22 mouse cellular contexts compared by ENCODE assay signal in the genomic region with DNA sequence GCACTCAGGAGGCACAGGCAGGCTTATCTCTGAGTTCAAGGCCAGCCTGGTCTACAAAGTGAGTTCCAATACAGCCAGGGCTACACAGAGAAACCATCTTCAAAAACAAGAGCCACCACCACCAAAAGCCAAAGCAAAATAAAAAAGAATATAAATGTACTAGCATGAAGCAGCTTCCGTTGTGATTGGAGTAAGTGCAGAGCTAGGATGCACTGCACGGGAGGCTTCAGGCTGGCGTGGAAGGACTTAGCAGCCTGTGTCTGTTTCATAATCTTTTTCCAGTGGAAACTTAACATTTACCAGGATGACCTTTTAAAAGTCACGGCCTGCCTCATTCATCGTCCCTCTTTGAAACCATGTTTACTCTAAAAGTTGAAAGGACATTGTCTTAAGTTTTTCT.
DNase-seq lines count a peak whose midpoint lies in the region; ATAC-seq lines count a peak whose summit lies in the region.
"Had no signal": no experiment of that assay in that cellular context is flagged by ENCODE, and none has a peak within 500 bp of the region (broad histone marks: within the 10 kb centered on the region; RNA-seq: fewer than 3 reads in every experiment).

No protein-coding gene starts in this region.

- no peak overlapping the region for H3K4me3 ChIP-seq in heart, embryonic 12.5 days
- H3K4me3 ChIP-seq in limb, embryonic 13.5 days: no peak overlapping the region
- no peak overlapping the region for H3K4me3 ChIP-seq in limb, embryonic 10.5 days
- H3K4me3 ChIP-seq: embryonic facial prominence, embryonic 13.5 days; embryonic facial prominence, embryonic 15.5 days; erythroblast, embryonic 14.5 days; forebrain, embryonic 10.5 days; forebrain, embryonic 12.5 days had no signal

- H3K27me3 ChIP-seq in heart, embryonic 12.5 days (replicated peaks): no peaks in the 10 kb centered on the region
- H3K27me3 ChIP-seq in limb, embryonic 13.5 days: no peaks in the 10 kb centered on the region
- H3K27me3 ChIP-seq in limb, embryonic 10.5 days (ENCODE audit: low read depth, poor library complexity, severe bottlenecking): no peaks in the 10 kb centered on the region
- H3K27me3 ChIP-seq: embryonic facial prominence, embryonic 13.5 days; embryonic facial prominence, embryonic 15.5 days had no signal

- ATAC-seq in heart, embryonic 12.5 days (ENCODE audit: insufficient number of reproducible peaks, low FRiP score): no peak
- ATAC-seq in limb, embryonic 13.5 days (ENCODE audit: low FRiP score, low read depth): no peak
- ATAC-seq: forebrain, embryonic 14.5 days; forebrain, embryonic 16.5 days had no signal

- no peaks in the 10 kb centered on the region for H3K36me3 ChIP-seq in heart, embryonic 12.5 days
- H3K36me3 ChIP-seq in limb, embryonic 13.5 days: no peaks in the 10 kb centered on the region
- no peaks in the 10 kb centered on the region; the same call in 1 of the 2 replicates for H3K36me3 ChIP-seq in limb, embryonic 10.5 days
- H3K36me3 ChIP-seq: embryonic facial prominence, embryonic 13.5 days; embryonic facial prominence, embryonic 15.5 days; forebrain, embryonic 12.5 days had no signal

- H3K27ac ChIP-seq in heart, embryonic 12.5 days (ENCODE audit: poor library complexity, severe bottlenecking): 0 out of 2 replicates have a peak overlapping the region, but pooled peaks have one; percentile 48
- 0 out of 2 replicates have a peak overlapping the region, but pooled peaks have one; percentile 18 for H3K27ac ChIP-seq in limb, embryonic 13.5 days
- no peak overlapping the region for H3K27ac ChIP-seq in limb, embryonic 10.5 days
- H3K27ac ChIP-seq: embryonic facial prominence, embryonic 13.5 days; embryonic facial prominence, embryonic 15.5 days; forebrain, embryonic 10.5 days; forebrain, embryonic 12.5 days had no signal

- H3K9me3 ChIP-seq in heart, embryonic 12.5 days (replicated peaks): no peaks in the 10 kb centered on the region
- H3K9me3 ChIP-seq in limb, embryonic 13.5 days: no peaks in the 10 kb centered on the region
- no peaks in the 10 kb centered on the region for H3K9me3 ChIP-seq in limb, embryonic 10.5 days (replicated peaks)
- H3K9me3 ChIP-seq: embryonic facial prominence, embryonic 13.5 days; embryonic facial prominence, embryonic 15.5 days; forebrain, embryonic 10.5 days; forebrain, embryonic 12.5 days had no signal

- no peak overlapping the region for H3K9ac ChIP-seq in heart, embryonic 12.5 days
- no peak overlapping the region for H3K9ac ChIP-seq in limb, embryonic 13.5 days
- H3K9ac ChIP-seq: embryonic facial prominence, embryonic 13.5 days; embryonic facial prominence, embryonic 15.5 days; forebrain, embryonic 12.5 days had no signal

- no peak overlapping the region for H3K4me2 ChIP-seq in heart, embryonic 12.5 days
- no peak overlapping the region for H3K4me2 ChIP-seq in limb, embryonic 13.5 days (replicated peaks)
- H3K4me2 ChIP-seq: embryonic facial prominence, embryonic 13.5 days; embryonic facial prominence, embryonic 15.5 days; forebrain, embryonic 12.5 days had no signal

- H3K4me1 ChIP-seq in heart, embryonic 12.5 days (replicated peaks): peaks cover 82% of the 10 kb centered on the region
- peaks cover 90% of the 10 kb centered on the region for H3K4me1 ChIP-seq in limb, embryonic 13.5 days
- H3K4me1 ChIP-seq in limb, embryonic 10.5 days: peaks cover 56% of the 10 kb centered on the region

- 68% methylated on average over 5 of the region's 5 CpGs for WGBS in heart, embryonic 12.5 days
- 65% methylated on average over 5 of the region's 5 CpGs for WGBS in limb, embryonic 13.5 days
- 88% methylated on average over 5 of the region's 5 CpGs for WGBS in limb, embryonic 10.5 days

- no peak for DNase-seq in heart, postnatal 4 days
- DNase-seq in limb, embryonic 10.5 days (ENCODE audit: low spot score): no peak
- DNase-seq in induced T-regulatory cell, adult 2 months (ENCODE audit: low read depth): peak; percentile 12
- no peak for DNase-seq in neural tube, embryonic 10.5 days (ENCODE audit: extremely low spot score, low spot score)
- DNase-seq: adrenal gland, postnatal 10 days; adrenal gland, postnatal 25 days; cerebellum, adult 11 months; cerebellum, adult 18-20 months; cerebellum, adult 8-10 months; cerebellum, adult 9-11 months; cerebellum, postnatal 14 days; cerebellum, postnatal 36 days; embryo, embryonic 11 days had no signal
